Mouse (Mus musculus) hindbrain, embryonic 15.5 days (tissue): ENCODE data around the gene Zfp931. TPM values are rescaled to one million over a fixed set of nuclear protein-coding genes. Genes with fewer than 3 reads are reported as not detected.
A peak's percentile ranks its signal among the peaks of the same experiment; 100 is the strongest.
"Not testable (repeated sequence)": the region's sequence is repeated elsewhere in the genome, so short reads cannot be mapped to it uniquely, and the experiment has no call there.

Experiments used
- ATAC-seq: fragments of 200-750 bp; cut with Nextera tagmentation; 2 replicates; pipeline ENCODE4 v1.8.0; 2017; ENCODE audit warnings: low read depth, moderate number of reproducible peaks, moderate TSS enrichment; ENCODE audit not compliant: low FRiP score
- H3K27ac ChIP-seq: fragments of 300-500 bp; sonication (generic); replicated peaks from 2 replicates; pipeline ENCODE4 v1.5.1; 2015; ENCODE audit warnings: mild to moderate bottlenecking, inconsistent platforms
- H3K27me3 ChIP-seq: fragments of 300-500 bp; sonication (generic); 2 replicates; pipeline ENCODE4 v1.6.1; 2015; ENCODE audit warnings: control low read depth, inconsistent platforms
- H3K36me3 ChIP-seq: fragments of 300-500 bp; sonication (generic); 2 replicates; pipeline ENCODE4 v1.6.1; 2015; ENCODE audit warnings: control low read depth, inconsistent platforms
- H3K4me1 ChIP-seq: fragments of 300-500 bp; sonication (generic); replicated peaks from 2 replicates; pipeline ENCODE4 v1.6.1; 2015; ENCODE audit warnings: control low read depth, inconsistent platforms
- H3K4me2 ChIP-seq: fragments of 300-500 bp; sonication (generic); 2 replicates; pipeline ENCODE4 v1.6.1; 2015; ENCODE audit warnings: moderate library complexity, mild to moderate bottlenecking, inconsistent platforms
- H3K4me3 ChIP-seq: fragments of 300-500 bp; sonication (generic); 2 replicates; pipeline ENCODE4 v1.5.1; 2015; ENCODE audit warnings: mild to moderate bottlenecking, inconsistent platforms
- H3K9ac ChIP-seq: fragments of 300-500 bp; sonication (generic); 2 replicates; pipeline ENCODE4 v1.6.1; 2015; ENCODE audit warnings: inconsistent platforms
- H3K9me3 ChIP-seq: fragments of 300-500 bp; sonication (generic); 2 replicates; pipeline ENCODE4 v1.6.1; 2016; ENCODE audit warnings: control low read depth, inconsistent platforms
- WGBS: fragments of 180-500 bp; shearing (Covaris S2); methylation state at CpG from one replicate; pipeline ENCODE4 v1.1.7; 2015; 5-methylcytosine and 5-hydroxymethylcytosine counted together
- polyA plus RNA-seq: library from polyadenylated mRNA; unstranded; fragments of >200 nt; fragmentation: Nextera tagmentation; extraction: Ambion mirVana; gene quantifications from 2 replicates; pipeline ENCODE4 v1.2.1, GENCODE M21; 2015

Zfp931 gene
- polyA plus RNA-seq, result 15.1 and 16.4 TPM in 2 replicates

DNA sequence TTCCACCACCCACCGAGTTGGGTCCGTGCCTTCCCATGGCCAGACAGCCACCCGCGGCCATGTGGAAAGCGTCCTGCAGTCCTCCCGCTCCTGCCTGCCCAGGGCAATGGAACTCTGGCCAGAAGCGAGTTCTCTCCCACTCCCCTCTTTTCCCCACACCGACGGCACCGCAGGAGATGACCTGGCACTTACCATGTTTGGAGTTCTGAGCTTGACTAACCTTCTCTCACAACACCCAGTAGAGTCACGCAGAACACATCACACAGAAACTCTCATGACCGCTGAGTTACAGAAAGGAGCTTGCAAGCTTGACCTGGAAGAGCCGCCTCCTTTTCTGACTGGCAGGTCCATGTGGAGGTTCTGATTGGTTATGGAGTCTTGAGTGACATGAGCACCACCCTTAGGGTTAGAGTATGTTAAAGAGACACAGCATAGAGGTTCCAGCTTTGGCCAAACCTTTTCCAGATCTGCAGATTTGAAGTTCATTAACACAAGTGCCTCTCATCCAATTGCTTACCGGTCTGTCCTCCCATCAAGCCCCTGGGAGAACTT lies at the start of gene Zfp931:
Gene Zfp931 (minus strand): TSS at position 311 of the 552 bp plus-strand sequence.
- ATAC-seq, H3K27me3 ChIP-seq, H3K36me3 ChIP-seq, H3K9me3 ChIP-seq, H3K4me1 ChIP-seq, H3K27ac ChIP-seq: not testable (repeated sequence)
- Histone ChIP-seq H3K4me3 (peak within 1 kb of the TSS; percentile 45), H3K4me2 (peak within 1 kb of the TSS; percentile 53), H3K9ac (peak within 1 kb of the TSS; percentile 29; the same call in 1 of the 2 replicates)
- 0% methylated on average over 2 of the region's 14 CpGs for WGBS

DNA sequence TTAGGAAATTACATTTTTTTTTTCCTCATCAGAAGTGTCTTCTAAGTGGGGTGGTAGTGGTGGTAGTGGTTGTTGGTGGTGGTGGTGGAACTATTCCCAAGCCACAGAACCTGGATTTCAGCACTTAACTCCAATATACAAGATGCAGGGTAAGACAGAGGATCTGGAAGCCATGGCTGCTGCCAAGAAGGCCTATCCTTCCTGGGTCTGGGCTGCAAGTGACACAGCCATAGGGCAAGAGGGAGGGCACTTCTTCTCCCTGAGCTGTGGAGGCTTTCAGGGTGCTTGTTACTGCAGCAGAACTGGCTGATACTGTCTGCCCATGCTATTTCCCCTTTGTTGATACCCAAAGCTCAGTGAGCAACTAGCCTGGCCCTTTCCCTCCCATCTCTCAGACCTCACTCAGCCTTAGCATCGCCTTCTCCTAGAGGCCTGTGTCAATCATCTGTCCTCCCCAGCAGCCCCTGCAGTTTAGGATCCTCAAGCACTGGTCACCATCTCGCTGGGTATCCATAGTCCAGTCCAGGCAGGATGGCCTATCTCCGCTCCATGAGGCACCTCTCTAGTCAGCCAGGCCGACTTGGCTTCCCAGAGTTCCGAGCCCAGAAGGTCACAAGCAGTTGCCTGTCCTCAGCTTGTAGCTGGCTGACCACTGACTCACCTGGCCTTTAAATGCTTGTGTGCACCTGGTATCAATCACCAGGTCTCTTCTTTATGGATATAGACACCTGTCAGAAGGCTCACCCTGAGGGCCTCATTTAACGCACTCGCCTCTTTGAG lies 48.0 kb upstream of the Zfp931 start:
- ATAC-seq, result no peak

DNA sequence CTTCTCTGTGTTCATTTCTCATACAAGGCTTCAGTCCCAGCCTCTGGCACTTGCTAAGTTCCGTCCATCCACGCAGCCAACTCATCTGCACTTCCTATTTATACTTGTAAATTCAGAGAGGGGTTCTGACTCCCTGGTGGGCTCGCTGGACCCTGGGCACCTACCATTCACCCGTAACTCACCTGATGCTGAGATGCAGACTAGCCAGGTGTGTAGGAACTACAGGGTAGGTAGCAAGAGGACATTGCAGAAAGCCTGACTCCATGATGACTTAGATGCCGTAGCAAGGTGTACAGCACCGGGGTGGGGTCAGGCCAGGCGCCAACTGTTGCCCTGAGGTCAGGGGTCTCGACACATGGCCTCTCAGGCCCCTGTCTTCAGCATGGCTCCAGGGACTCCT lies 47.2 kb upstream of the Zfp931 start:
- WGBS, result 78% methylated on average over 8 of the region's 8 CpGs

More for the DNA sequence above, 48.0 kb upstream of the Zfp931 start:
- Histone ChIP-seq H3K9ac (no peak overlapping the region), H3K4me3 (no peak overlapping the region), H3K9me3 (no peaks in the 10 kb centered on the region), H3K4me1 (no peaks in the 10 kb centered on the region), H3K27ac (no peak overlapping the region), H3K36me3 (no peaks in the 10 kb centered on the region), H3K4me2 (no peak overlapping the region), H3K27me3 (no peaks in the 10 kb centered on the region)
- WGBS, result 88% methylated on average over 7 of the region's 7 CpGs

DNA sequence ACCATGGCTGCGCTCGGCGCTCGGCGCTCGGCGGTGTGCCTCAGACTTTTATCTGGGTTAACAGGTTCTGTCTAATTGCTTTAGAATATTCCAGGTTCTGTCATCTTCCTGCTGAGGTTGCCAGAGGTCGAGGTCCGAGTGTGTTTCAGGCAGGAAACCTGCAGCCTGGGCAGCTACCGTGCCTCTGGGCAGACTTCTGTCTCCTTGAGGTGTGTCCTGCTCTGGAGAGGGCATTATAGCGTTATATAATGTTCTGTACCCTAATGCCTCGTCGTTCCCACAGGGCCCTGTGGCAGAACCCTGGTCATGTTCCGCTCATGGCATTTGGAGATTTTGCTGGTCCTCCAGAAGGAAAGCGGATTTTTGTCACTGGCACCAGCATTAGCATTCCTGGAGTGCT lies 45.2 kb upstream of the Zfp931 start:
- Histone ChIP-seq H3K36me3 (no peaks in the 10 kb centered on the region), H3K9me3 (no peaks in the 10 kb centered on the region), H3K27ac (no peak overlapping the region), H3K4me1 (peaks cover 13% of the 10 kb centered on the region), H3K4me2 (no peak overlapping the region), H3K4me3 (no peak overlapping the region), H3K9ac (no peak overlapping the region), H3K27me3 (peaks cover under 1% of the 10 kb centered on the region)
- WGBS, result 83% methylated on average over 15 of the region's 15 CpGs
- no peak for ATAC-seq

More for the DNA sequence above, 47.2 kb upstream of the Zfp931 start:
- Histone ChIP-seq H3K27ac (no peak overlapping the region), H3K9me3 (no peaks in the 10 kb centered on the region), H3K27me3 (no peaks in the 10 kb centered on the region), H3K4me3 (no peak overlapping the region), H3K9ac (no peak overlapping the region), H3K36me3 (no peaks in the 10 kb centered on the region), H3K4me1 (no peaks in the 10 kb centered on the region), H3K4me2 (no peak overlapping the region)
- ATAC-seq, result no peak

DNA sequence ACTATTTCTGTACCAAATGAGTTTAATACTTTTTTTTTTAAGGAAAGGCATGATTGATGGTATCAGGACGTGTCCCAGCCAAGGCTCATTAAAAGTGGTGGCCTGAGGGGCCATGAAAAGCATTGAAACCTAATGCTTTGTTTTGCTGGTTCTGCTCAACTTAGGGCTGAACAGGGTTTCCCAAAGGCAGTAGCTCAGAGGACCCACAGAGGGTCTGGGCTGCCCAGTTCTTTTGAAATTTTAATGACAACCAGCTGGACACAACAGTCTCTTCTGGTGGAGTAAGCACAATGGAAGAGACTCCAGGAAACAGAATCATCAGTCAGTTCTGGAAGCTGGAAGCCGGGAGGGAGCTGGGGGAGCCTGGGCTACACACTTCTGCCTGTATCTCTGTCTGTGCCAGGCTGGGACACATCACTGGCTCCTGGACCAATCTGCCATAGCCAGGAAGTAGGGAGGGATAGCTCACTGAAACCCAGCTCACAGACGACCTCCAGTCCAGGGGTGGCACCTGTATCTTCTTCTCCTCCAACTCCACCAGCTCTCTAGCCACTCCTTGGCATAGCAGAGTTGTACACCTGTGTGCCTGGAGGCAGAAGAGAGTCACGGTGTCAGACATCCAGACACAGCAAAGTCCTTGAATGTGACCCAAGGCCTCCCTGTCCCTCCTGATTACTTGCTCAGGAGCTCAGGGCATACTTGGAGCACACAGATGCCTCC lies 43.8 kb upstream of the Zfp931 start:
- H3K4me1 ChIP-seq, result peaks cover 13% of the 10 kb centered on the region
- H3K4me2 ChIP-seq, result no peak overlapping the region
- H3K9ac ChIP-seq, result no peak overlapping the region
- H3K4me3 ChIP-seq, result no peak overlapping the region
- H3K36me3 ChIP-seq, result no peaks in the 10 kb centered on the region
- H3K9me3 ChIP-seq, result no peaks in the 10 kb centered on the region
- ATAC-seq, result no peak
- peaks cover 8% of the 10 kb centered on the region for H3K27me3 ChIP-seq
- H3K27ac ChIP-seq, result no peak overlapping the region
- WGBS, result 31% methylated on average over 4 of the region's 4 CpGs

DNA sequence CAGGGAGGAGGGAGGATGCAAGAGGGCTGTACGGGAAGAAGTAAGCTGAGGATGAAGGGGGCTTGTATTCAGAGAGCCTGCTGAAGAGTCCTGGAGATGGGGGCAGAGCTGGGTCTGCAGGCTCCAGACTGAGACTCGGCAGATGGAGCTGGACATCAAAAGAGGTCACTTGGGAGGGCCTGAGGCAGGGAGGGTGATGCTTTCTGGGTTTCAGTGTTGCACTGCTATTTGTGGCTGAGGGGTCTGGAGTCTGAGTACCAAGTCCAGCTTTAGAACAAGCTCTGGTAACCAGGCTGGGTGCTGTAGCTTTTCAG lies 43.1 kb upstream of the Zfp931 start:
- Histone ChIP-seq H3K4me3 (no peak overlapping the region), H3K27me3 (peaks cover 8% of the 10 kb centered on the region), H3K27ac (no peak overlapping the region), H3K9ac (no peak overlapping the region), H3K9me3 (no peaks in the 10 kb centered on the region), H3K36me3 (no peaks in the 10 kb centered on the region), H3K4me2 (no peak overlapping the region), H3K4me1 (peaks cover 13% of the 10 kb centered on the region)
- ATAC-seq, result no peak
- 40% methylated on average over 2 of the region's 2 CpGs for WGBS

DNA sequence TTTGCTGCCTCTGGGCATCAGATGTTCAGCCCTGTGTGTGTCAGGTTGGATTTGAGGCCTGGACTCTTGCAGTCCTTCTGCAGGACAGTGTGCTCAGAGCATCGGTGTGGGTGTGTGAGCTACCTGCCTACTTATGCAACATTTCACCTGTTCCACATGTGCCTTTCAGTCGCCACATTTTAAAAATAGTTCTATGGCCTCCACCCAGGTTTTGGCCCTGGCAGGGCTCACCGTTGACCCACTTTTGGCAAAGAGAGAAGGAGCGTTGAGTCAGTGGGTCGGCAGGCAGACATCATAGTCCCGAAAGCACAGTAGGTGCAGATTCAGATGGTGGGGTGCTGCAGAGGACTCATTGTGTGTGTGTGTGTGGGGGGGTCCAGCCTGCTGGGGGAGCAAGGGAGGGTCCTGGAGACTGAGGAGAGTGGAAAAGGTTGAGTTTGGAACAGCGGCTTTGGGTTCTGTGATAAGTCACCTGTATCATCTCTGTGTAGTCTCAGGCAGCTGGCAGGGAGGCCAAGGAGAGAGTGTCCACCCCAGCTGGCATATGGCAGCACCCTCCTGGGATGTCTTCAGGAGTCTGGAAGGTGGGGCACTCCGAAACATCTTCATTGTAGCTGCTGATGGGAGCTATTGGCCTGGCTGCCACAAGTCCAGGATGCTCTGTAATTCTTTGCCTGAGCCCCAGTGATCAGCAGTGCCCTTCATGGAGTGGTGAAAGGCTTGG lies 42.5 kb upstream of the Zfp931 start:
- Histone ChIP-seq H3K9me3 (no peaks in the 10 kb centered on the region), H3K27ac (no peak overlapping the region), H3K27me3 (peaks cover 8% of the 10 kb centered on the region), H3K4me2 (no peak overlapping the region), H3K9ac (no peak overlapping the region), H3K4me1 (peaks cover 13% of the 10 kb centered on the region), H3K4me3 (no peak overlapping the region), H3K36me3 (no peaks in the 10 kb centered on the region)
- ATAC-seq, result no peak
- WGBS, result 93% methylated on average over 8 of the region's 8 CpGs

DNA sequence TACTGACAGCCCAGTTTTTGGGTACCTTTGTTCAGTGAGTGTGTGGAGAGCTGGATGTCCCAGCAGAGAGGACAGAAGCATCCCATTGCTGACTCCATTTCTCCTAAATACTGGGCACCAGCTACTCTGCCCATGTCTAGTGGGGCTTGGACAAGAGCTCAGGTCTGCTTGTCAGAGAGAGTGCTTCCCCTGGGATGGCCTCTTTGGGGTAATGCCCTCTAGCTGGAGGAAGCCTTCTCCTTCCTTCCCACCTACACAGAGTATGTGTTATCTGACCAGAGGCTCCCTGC lies 42.0 kb upstream of the Zfp931 start:
- H3K27me3 ChIP-seq, result peaks cover 8% of the 10 kb centered on the region

DNA sequence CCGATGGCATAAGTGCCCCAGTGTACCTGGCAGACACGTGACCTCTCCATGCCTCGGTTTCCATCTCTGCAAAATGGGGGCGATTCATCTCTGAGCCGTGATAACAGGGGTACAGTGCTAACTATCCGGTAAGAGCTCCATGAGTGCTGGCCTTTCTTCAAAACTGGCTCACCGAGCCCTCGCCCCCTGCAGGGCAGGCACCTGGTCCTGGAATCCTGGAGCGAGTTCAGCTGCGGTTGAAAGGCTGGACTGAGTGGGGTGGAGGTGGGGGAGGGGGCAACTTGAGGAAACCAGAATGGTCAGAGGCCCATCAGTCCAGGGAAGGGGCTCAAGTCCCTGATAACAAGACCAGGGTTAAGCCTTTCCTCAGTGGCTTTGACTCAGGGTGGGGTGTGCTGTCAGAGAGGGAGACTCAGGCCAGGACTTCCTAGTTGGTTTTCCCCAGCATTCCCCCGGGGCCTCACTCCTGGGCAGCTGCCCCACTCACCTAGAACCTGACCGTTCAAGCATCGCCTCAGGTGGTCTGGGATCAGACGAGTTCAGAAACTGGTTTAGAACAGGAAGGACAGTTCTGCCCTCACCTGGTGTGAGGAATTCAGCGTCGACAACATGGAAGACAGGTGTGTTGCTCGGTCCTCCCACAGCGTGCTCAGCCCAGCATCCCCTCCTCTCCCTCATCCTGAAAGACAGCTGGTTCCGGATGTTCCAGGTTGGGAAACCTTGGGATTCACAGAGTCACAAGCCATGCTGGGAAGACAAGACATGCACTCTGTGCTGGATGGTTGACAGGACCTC lies 41.5 kb upstream of the Zfp931 start:
- Histone ChIP-seq H3K4me3 (peak overlapping the region; percentile 48), H3K9ac (0 out of 2 replicates have a peak overlapping the region, but pooled peaks have one; percentile 59), H3K27me3 (peaks cover 8% of the 10 kb centered on the region), H3K4me1 (peaks cover 13% of the 10 kb centered on the region), H3K36me3 (no peaks in the 10 kb centered on the region), H3K27ac (no peak overlapping the region), H3K9me3 (no peaks in the 10 kb centered on the region), H3K4me2 (peak overlapping the region; percentile 100)
- 0 out of 2 replicates have a peak, but pooled peaks have one; percentile 6 for ATAC-seq
- WGBS, result 25% methylated on average over 19 of the region's 19 CpGs

More for the DNA sequence above, 42.0 kb upstream of the Zfp931 start:
- Histone ChIP-seq H3K4me2 (no peak overlapping the region), H3K9me3 (no peaks in the 10 kb centered on the region), H3K9ac (no peak overlapping the region), H3K36me3 (no peaks in the 10 kb centered on the region), H3K4me3 (no peak overlapping the region), H3K27ac (no peak overlapping the region), H3K4me1 (peaks cover 13% of the 10 kb centered on the region)
- ATAC-seq, result no peak

DNA sequence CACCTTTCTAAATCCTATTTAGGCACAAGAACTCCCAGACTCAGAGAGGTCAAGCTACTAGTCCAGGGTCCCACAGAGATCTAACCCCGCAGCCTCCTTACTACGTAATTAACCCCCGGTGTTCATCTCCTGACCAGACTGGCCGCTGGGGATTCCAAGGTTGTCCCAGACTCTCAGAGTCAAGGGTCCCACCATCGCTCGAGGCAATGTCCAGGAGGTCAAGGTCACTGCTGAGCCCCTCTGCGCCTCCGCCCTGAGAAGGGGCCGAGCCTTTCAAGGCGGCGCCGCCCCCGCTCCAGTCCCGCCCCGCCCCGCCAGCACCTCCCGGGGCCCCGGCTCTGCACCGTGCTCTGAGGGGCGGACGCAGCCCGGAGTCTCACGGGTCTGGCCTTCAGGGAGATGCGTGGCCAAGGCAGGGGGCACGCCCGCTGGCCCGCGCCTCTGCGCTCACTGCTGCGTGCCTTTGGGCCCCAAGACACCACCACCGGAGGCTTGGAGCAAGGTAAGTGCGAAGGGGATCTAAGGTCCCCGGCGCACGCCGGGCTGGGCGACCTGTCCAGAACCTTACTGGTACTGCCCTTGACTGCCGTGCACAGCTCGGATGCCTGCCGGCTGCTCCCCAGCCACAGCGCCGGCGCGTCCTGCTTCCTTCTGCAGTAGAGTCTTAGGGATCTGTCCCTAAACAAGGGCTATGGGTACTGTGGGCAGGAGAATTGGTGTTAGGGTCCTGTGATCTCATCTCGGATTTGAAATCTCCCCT lies 40.7 kb upstream of the Zfp931 start, which contains the start of gene Phactr3:
Gene Phactr3 (plus strand): TSS at position 175 of the 760 bp plus-strand sequence.
- Histone ChIP-seq H3K9me3 (no peaks in the 10 kb centered on the region), H3K27ac (no peak within 1 kb of the TSS), H3K4me2 (peak within 1 kb of the TSS; percentile 100), H3K4me3 (peak within 1 kb of the TSS; percentile 48), H3K9ac (peak within 1 kb of the TSS; percentile 59), H3K4me1 (peaks cover 13% of the 10 kb centered on the region), H3K36me3 (no peaks in the 10 kb centered on the region), H3K27me3 (peaks cover 8% of the 10 kb centered on the region)
- WGBS, result 2% methylated on average over 45 of the region's 45 CpGs
- ATAC-seq, result peak; percentile 57

DNA sequence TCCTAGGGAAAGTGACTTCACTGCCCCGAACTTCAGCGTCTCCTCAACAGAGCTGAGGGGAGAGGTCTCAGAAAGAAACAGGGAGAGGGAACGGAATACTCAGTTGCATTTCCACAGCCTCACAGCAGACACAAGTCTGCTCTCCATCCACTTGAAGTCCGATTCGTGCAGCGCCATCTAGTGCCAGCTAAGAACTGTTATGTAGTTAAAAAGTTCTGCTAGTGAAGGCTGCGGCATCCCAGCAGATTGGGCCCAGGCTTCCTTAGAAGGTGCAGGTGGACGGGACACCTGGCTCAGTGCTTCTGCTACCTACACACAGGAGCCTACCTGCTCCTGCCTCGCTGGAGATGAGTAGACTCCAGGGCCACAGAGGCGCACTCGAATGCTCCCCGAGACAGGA lies 39.7 kb upstream of the Zfp931 start:
- WGBS, result 24% methylated on average over 12 of the region's 12 CpGs
- Histone ChIP-seq H3K9ac (no peak overlapping the region), H3K4me3 (no peak overlapping the region), H3K9me3 (no peaks in the 10 kb centered on the region), H3K36me3 (no peaks in the 10 kb centered on the region), H3K4me2 (no peak overlapping the region), H3K4me1 (peaks cover 13% of the 10 kb centered on the region), H3K27ac (no peak overlapping the region), H3K27me3 (peaks cover 8% of the 10 kb centered on the region)
- no peak for ATAC-seq
